Mouse (Mus musculus) frontal cortex, postnatal 25 days (tissue): Measurements from ENCODE around the gene Ovca2.

ENCODE experiments used
- DNase-seq, 2 experiments: peaks; one replicate each; pipeline ENCODE4 v3.0.0; 2022; ENCODE audit warnings: low spot score in 2 of 2

Ovca2 gene

DNA sequence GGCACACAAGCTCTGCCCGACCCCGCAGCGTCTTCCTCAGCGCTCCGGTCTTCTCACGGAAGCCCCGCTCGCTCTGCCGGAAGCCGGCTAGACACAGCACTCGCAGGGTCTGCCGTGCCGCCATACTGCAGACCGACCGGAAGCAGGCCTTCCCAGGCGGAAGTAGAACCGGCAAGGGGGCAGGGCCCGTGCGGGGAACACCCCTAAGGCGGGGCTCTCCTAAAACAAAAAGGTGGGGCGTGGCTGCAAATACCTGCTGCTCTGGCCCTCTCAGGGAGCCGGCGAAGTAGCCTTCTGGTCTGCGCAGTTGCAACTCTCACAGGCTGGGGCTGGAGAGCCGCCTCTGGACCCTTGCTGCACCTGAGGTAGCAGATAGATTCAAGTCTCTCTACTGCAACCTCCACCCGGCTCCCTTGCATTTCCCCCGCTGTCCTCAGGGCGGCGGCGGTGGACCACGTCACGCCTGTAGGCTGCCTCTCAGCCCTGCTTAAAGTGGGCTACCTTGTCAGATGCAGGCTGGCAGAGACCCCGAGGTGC, at the start of gene Ovca2:
TSS of gene Ovca2 (minus strand) at position 164 of the 537 bp plus-strand sequence.
- peak; percentile 85 for DNase-seq

DNA sequence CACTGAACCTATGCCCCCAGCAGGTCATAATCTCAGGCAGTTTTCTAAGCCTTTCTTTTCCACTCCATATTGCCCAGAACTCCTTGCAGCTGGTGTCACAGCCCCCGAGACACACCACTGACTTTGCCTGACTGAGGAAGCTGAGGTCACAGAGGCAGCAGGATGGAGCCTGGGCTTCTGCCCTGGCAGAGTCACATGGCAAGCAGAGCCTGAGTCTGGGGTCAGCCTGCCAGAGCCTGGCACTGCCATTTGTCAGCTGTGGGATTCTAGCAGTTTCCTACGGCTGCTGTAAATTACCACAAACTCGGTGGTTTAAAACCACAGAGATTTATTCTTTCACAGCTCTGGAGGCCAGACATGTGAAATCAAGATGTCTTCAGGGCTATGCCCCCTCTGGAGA, 49.0 kb upstream of the Ovca2 start:
- no peak for DNase-seq

DNA sequence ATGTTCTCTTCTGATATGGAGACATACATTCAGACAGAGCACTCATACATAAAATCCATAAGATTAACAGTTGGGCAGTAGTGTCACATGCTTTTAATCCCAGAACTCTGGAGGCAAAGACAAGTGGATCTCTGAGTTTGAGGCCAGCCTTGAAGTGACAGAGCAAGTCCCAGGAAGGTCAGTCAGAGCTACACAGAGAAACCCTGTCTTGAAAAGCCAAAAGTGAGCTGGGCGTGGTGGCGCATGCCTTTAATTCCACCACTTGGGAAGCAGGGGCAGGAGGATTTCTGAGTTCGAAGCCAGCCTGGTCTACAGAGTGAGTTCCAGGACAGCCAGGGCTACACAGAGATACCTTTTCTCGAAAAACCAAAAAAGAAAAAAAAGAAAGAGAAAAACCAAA, 46.2 kb upstream of the Ovca2 start:
- DNase-seq = no peak

DNA sequence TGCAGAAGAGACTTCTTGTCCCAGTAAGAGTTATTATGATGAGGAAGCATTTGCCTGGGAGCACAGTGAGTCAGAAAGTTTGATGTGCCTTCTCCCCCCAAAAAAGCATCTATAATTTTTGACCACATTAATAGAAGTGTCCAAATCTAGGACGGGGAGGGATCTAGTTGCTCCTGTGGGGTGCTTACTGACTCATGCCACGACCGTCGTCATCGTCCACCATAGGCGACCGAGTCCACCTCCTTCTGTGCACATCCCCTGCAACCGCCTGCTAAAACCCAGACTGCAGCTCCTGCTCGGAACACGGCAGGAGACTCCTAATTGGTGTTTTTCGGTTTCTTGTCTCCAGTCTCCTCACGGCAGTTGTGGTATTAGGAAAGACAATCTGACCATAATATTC, 45.4 kb upstream of the Ovca2 start:
- DNase-seq = no peak

DNA sequence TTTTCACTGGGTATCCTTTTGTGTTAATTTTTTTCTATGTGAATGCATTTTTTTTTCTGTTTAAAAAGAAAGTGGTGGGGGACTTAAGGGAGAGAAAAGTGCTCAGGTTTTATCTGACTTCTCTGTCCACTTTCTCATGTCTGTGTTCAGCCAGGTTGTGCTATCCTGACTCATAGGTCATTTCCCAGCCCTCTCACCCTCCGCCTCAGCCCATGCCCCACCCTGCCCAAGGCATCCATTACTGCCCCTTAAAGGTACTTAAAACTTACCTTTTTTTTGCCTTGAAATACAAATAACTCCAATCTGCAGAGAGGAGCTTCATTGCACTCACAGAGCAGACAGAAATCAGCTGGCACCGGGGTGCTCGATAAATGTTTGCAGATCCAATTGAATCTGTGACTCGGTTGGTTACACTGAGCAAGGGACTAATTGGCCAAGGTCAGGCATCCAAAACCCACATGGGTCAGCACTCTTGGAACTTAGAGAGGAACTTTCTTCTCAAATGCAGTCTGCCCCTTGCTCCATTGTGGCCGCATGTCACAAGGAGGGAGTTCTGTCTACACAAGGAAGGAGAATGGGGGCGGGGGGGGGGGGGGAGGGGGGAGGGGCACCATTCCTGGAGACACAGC, 42.0 kb upstream of the Ovca2 start:
- DNase-seq = no peak

DNA sequence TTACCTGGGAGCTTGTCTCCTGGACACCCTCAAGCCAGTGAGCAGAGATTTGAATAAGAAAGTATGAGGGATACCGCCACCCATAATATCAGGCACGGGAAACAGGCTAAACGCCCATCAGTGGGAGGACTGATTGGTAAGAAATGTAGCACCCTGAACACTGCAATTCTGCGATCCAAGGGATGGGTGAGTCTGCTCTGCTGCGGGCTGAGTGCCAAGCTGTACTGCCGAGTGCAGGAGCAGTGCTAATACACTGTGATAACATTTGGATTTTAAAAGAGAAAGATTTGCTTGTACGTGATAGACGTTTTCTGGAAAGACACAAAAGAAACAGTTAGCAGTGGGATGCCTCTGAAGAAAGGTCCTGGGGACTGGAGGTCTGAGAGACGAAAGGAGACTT, 41.5 kb upstream of the Ovca2 start:
- DNase-seq = no peak

DNA sequence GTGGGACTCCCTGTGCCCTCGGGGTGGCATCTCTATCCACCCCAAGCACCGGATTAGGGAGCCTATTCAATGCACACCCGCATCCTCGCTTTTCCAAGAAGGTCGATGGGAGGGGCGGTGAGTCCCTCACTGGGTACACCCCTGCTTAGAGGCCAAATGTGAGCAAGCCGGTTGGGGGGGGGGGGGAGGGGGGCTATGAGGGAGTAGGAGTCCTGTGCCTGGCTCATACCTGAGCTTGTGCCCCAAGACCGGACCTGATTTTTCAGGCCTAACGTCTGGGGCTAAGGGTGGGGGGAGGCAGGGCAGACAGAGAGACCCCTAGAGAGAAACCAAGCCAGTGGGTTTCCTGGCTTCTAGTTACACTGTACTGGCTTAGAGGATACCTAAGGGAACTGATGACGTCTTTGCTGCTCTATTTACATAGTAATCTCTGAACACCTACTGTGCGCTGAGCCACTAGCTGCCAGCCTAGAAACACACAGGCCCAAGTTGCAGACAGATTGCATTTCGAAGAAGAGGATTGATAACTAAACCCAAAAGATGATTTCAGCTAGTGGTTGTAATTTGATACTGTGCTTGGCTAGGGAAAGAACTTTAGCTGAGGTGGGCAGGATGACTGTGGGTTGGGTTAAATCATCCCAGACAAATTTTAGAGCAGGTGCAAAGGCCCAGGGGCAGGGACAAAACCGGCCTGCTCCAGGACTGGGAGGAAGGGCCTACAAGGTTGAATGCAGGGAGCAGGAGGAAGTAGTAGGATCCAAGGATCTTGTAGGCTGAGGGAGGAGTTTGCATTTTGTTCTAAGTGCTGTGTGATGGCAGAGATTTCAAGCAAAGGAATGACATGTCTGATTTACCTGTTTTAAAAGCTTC, 35.7 kb upstream of the Ovca2 start:
- no peak for DNase-seq

DNA sequence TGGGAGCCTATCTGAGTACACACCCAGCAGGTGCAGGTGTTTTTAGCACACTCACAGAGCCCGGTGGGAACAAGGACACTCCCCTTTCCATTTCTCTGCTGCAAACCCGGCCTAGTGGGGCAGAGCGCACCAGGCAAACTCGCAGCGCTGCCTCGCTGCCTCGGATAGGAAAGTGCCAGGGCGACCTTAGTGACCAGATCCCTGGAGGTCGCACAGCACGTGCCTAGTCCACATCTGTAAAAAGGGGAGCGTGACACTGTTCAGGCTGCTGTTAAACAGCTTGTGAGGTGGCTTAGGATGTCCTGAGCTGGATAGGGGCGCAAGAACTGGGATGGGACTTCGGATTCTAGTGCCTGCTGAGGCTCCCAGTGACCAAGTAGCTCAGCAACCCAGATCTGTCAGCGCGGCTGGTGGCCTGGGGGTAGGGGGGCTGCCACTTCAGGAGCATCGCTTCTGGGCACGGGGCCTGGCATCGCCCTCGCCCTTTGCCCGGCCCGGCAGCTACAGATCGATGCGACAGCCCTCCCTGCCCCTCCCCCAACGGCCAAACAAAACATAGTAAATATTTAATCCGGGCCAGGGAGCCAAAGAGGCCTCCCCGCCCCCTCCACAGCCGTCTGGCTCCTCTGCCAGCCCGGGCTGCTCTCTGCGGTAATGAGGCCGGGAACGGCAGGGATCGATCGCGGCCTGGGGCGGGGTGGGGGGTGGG, 34.9 kb upstream of the Ovca2 start:
- no peak for DNase-seq

DNA sequence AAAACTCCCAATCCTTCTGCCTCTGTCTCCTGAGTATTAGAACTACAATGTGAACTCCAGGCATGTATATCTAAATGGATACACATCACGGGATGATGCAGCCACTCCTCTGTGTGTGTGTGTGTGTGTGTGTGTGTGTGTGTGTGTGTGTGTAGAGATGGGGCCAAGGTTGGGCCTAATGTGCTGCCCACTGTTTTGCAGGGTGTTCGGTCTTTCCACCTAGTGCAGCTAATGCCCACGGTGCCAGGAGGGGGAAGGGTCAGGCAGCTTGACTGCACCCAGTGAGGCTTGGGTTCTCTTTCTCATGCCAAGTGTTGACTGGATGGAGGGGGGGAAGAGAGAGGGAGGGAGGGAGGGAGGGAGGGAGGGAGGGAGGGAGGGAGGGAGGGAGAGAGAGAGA, 34.2 kb upstream of the Ovca2 start:
- no peak for DNase-seq

DNA sequence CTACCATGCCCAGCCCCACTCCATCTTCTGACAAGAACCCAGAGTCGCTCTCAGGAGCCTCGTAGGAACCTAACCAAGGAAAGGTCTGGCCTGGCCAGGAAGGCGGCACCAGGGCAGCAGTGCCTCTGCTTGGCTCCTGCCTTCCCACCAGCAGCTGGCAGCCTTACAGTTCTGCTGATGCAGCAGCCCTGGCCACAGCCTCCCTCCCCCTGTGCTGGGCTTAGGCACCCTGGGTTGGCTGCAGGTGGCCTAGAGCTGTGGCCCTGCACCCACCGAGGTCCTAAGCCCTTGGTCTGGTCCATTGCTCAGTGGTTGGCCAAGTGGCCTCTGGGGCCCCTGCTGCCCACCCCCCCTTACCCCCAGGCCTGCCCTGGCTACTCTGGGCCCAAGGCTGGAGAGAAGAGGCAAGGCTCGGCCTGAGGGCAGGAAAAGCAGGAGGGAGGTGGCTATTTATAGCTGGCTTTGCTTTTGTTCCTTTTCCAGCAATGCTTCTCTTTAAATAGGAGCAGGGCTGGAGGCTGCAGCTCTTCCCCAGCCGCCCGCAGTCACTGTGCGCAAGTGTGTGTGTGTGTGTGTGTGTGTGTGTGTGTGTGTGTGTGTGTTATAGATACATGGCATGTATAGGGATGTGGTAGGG, 33.5 kb upstream of the Ovca2 start:
- DNase-seq = no peak

DNA sequence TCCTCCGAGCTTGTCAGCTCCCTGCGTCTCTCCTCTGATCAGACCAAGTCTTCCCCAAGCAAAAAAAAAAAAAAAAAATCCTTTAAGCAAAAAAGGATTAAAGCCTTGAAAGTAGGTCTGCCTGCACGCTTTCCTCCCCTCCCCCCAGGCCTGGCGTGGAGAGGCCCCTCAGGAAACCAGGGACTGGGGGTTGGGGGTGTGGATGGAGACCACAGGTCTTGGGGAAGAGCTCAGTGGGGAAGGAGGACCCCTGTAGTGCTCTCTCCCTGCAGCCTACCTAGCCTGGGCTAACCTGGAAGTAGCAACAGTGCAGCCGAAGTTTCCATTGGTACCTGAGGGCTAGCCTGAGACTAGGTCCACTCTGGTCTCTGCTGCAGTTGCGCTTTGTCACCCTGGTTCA, 32.1 kb upstream of the Ovca2 start:
- no peak for DNase-seq

DNA sequence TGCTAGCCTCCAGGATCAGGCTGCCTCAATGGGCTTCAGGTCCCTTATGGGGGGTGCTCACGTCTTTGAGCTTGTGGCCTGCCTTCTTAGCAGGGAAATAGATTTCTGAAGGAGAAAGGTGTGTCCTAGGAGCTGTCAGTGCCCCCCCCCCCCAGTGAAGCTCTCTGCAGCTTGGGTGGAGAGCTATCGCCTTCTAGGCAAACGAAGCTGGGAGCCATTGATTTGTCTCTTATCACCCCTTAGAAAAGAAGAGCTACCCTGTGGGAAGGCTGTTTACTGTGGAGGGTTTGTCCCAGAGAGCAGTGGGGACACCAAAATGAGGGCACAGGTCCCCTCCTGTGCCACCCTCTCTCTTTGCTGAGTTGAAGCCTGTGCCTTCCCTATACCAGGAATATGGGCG, 31.5 kb upstream of the Ovca2 start:
- DNase-seq = no peak

DNA sequence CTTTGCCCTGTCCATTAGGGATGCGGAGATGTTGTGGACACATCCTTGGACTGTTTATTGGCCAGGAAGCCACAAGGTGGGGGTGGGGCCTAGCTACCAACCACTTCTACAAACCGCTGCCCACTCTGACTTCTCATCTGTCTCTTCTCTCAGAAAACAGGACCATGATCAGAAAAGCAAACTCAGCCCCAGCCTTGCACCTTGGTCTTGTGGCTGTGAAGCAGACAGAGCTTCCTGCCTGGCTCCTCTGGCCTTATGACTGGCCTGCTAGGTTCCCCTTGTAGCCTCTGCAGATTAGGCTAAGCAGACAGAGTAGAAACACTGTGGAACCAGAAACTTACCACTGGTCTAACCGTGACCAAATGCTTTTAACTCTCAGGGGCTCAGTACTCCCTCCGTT, 30.7 kb upstream of the Ovca2 start:
- DNase-seq = no peak

DNA sequence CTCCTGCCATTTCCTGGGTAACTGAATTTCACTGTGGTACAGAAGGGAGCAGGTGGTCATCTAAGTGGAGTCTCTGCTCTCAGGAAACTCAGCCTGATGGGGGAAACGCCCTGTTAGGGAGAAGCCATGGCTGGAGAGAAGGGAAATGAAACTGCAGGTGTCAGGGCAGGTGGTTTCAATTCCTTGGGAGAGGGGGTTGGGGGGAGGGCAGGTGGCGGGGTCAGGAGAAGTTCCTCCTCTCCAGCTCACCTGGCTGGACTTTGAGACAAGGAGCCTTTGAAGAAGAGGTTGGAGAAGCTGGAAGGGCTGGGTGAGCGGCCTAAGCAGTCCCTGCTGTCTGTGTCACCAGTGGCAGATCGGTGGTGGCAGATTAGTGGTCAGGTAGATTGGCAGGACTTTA, 27.7 kb upstream of the Ovca2 start:
- DNase-seq = no peak

DNA sequence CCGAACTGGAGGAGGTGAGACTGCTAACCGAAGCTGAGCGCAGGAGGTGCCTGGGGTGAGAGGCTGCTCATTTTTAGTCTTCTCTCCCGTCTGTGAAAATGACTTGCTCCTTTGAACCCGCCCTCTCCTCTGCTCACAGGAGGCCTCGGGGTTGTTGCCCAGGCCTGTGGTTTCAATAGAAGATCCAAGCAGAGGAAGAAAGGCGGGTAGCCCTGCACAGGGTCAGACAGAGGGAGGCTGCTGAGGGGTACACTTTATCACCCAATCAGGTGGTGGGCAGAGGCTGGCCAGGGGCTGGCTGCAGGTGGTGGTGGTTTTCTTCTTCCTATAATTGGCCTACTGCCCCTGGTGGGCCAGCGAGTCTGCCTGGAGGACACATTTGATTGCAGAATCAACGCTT, 25.8 kb upstream of the Ovca2 start:
- DNase-seq = no peak

DNA sequence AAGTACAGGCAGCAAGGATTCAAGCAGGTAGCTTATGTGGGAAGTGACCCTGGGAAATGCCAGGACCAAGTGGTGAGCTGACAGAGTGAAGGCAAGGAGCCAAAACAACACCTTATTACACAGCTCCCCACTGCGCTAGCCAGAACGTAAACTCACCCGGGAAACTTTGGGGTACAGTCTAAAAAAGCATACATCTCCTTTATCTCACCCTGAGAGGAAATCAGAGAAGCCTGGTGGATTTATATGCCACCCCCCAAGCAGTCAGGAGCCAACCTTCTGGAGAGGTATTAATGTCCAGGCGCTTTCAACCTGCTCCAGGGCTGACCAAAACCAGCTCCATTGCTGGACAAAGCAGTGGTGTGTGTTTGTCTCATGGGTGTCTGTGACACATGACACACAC, 25.3 kb upstream of the Ovca2 start:
- no peak for DNase-seq

DNA sequence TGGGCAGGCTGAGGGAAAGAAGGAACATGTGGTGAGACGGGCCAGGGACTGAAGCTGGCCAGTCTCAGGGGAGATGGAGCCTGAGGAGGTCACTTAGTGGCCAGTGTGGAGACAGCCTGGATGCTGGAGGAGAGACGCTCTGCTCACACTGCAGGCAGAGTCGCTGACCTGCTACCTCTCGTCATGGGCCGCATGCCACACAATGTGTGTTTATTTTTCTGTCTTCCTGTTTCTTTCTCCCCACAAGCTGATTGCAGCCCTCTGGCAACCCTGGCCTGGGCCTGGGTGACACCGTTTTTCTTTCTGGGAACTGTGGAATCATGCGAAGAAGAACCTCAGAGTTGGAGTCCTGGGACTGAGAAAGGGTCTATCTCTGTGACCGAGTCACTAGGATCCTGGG, 23.1 kb upstream of the Ovca2 start:
- no peak for DNase-seq

DNA sequence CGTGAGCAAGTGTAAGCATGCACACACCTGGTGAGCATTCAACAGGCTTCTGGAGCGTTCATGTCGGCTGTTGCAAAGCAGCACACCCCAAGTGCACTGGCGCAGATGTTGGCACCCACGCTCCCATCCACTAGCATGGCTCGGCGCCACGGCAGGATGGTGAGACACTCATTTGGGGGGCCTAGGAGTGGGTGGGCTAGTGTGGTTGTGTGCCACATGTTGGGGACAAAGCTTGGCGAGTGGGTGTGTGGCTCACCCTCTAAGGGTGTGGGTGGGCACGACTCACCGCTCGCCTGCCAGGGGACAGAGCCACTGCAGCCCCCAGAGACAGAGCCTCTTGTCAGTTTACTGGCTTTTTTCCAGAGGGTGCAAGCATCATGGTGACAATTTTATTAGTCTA, 22.3 kb upstream of the Ovca2 start:
- DNase-seq = no peak

DNA sequence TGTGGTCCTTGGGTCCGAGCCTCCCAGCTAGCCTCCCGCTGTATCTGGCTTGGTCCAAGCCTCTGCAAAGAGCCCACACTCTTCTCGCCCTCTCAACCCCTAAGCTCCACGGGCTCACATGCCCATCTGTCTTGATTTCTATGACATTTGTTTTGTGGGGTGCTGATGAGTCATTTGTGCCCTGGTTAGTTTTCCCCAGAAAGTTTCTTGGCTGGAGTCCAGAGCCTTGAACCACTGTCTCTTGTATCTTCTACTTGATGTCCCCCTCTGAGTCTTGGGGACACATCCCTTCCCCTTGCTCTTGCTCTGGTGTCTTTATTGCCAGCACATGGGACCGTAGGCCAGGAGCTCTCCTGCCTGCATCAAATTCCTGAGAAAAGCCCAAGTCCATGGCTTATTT, 21.3 kb upstream of the Ovca2 start:
- no peak for DNase-seq

DNA sequence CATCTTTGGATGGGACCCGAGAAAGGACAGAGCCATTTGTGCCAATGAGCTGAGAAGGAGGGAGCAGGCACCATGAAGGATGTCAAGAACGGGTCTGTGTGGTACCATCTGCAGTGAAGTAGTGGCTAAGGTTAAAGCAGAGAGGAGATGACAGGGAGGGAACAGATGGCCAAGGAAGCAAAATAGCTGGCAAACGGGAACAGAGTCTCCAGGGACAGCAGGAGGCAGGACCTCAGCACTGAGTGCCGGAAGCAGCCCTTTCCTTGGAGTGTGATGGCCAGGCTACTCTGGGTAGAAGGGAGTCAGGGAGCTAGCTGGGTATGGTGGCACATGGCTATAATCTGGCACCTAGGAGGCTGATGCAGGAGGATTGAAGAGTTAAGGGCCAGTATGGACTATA, 20.2 kb upstream of the Ovca2 start:
- DNase-seq = no peak

DNA sequence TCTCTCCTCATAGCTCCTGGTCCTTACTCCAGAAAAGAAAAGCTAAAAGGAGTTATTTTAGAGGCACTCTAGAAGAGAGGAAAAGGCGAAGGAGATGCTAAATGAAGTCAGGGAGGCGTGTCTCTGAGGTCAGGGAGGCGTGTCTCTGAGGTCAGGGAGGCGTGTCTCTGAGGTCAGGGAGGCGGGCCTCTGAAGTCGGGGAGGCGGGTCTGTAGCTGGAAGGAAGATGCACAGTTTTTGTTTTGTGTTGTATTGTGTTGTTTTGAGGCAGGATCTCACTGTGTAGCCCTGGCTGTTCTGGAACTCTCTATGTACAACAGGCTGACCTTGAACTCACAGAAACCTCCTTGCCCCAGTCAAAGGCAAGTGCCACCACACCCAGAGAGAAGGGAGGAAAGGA, 19.3 kb upstream of the Ovca2 start:
- DNase-seq = no peak

DNA sequence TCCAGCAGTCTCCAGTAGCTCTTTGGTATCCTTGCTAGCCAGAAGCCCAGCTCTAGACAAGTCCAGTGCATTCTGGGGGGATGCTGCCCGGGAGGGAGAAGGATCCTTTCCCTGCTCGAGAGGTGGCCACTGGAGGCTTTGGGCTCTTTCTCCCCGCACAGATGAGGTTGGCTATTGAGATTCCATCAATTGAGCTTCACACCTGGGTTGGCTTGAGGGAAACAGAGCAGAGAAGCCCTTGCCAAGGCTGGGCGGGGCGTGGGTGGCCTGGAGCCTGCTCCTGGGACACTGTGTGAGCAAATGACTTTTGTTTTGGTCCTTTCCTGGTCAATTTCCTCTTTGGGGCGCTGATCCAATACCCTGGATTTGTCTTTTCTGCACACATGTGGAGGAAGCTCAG, 17.5 kb upstream of the Ovca2 start:
- DNase-seq = no peak
